ENCODE assay signal across 8 mouse cellular contexts in the genomic region with DNA sequence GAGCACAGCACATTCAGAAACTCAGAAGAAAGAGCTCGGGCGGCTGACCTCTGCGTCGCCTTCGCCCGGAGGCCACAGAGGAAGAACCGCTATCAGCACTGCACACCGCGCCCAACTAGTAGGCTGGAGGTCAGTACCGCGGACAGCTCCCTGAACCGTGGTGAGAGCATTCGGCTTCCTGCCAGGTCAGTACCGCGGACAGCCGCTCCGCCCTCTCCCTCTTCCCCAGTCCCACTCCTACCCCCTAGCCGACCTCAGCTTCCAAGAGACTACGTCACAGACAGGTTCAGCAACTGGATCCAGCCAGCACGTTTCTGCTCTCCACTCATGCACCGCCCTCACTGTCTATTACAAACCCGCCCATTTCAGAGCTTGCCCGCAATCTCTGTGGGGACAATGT. TPM values are rescaled to one million over a fixed set of nuclear protein-coding genes. Genes with fewer than 3 reads are reported as not detected.
DNase-seq lines count a peak whose midpoint lies in the region; ATAC-seq and TF ChIP-seq lines count a peak whose summit lies in the region.

No protein-coding gene starts in this region.

- peak; percentile 31 to 62 for DNase-seq in frontal cortex, postnatal 10 days (ENCODE audit: low spot score in 2 of 2)
- peak; percentile 31 to 66 for DNase-seq in cerebellum, postnatal 25 days
- peak; percentile 42 for DNase-seq in gonadal fat pad, adult 2 months (ENCODE audit: low read depth)
- DNase-seq in kidney, adult 8-10 months, result peak; percentile 79 to 94
- DNase-seq in thymus, adult 18-20 months, result peak; percentile 42 to 48

- 2% methylated on average over 23 of the region's 23 CpGs for WGBS in limb, embryonic 13.5 days

- no peaks in the 10 kb centered on the region for H3K79me2 ChIP-seq in myocyte (ENCODE audit: control insufficient read depth, insufficient read depth)

- H3K4me3 ChIP-seq in limb, embryonic 13.5 days, result no peak overlapping the region
- H3K4me3 ChIP-seq in myocyte, result no peak overlapping the region

- H3K9ac ChIP-seq in limb, embryonic 13.5 days, result no peak overlapping the region

- H3K27me3 ChIP-seq in limb, embryonic 13.5 days, result peaks cover 97% of the 10 kb centered on the region
- H3K27me3 ChIP-seq in myocyte (ENCODE audit: control insufficient read depth, insufficient read depth, insufficient read length), result peaks cover 63% of the 10 kb centered on the region

- no peaks in the 10 kb centered on the region for H3K36me3 ChIP-seq in limb, embryonic 13.5 days
- H3K36me3 ChIP-seq in myocyte (ENCODE audit: control insufficient read depth, insufficient read depth), result no peaks in the 10 kb centered on the region

- no peak overlapping the region for H3K4me2 ChIP-seq in limb, embryonic 13.5 days (replicated peaks)
- no peak overlapping the region for H3K4me2 ChIP-seq in myocyte (ENCODE audit: low read depth)

- H3K9me3 ChIP-seq in limb, embryonic 13.5 days, result no peaks in the 10 kb centered on the region

- no peak overlapping the region for H3ac ChIP-seq in myocyte (ENCODE audit: control insufficient read depth, insufficient read length)

- H3K4me1 ChIP-seq in limb, embryonic 13.5 days, result peaks cover 20% of the 10 kb centered on the region

- no peak overlapping the region for H3K27ac ChIP-seq in limb, embryonic 13.5 days

- no peak for ATAC-seq in frontal cortex, adult (ENCODE audit: low TSS enrichment)
- ATAC-seq in limb, embryonic 13.5 days (ENCODE audit: low FRiP score, low read depth), result peak; percentile 90

- TF ChIP-seq POLR2A in myocyte (IDR thresholded peaks at IDR 0.05; ENCODE audit: insufficient read length, low read depth), result no peak

TF ChIP-seq in myocyte, 11 proteins besides CTCF, POLR2A, EP300 and RAD21:
- TF ChIP-seq MYOG (IDR thresholded peaks at IDR 0.05; ENCODE audit: control insufficient read depth in 1 of 3, insufficient read depth in 1 of 3, insufficient read length in 2 of 3, low read depth in 2 of 3) (peak in 1 of 3 experiments; percentile 33), REST (IDR thresholded peaks at IDR 0.05; ENCODE audit: insufficient read depth, insufficient read length) (peak; percentile 99), MAX (IDR thresholded peaks at IDR 0.05; ENCODE audit: low read depth) (peak; percentile 9), MYOD1 (IDR thresholded peaks at IDR 0.05; ENCODE audit: control insufficient read depth in 1 of 3, insufficient read length in 2 of 3, low read depth in 2 of 3) (peak in 1 of 3 experiments; percentile 19), USF1 (IDR thresholded peaks at IDR 0.05; ENCODE audit: low read depth) (no peak)

RNA-seq across cellular contexts. Expression of gene Nkx1-1, which starts 4.4 kb away (rescaled TPM):
- not detected in 2 replicates for polyA plus RNA-seq in gonadal fat pad, adult 2 months (2012; rRNA removed)
- polyA plus RNA-seq in limb, embryonic 13.5 days (2015; fragmentation: Nextera tagmentation; extraction: Ambion mirVana), result not detected in 2 replicates
- not detected for polyA plus RNA-seq in myocyte (2012; fragmentation: generic; extraction: Trizol)

RNA-seq across cellular contexts. Expression of gene Uvssa, which starts 59.9 kb away (rescaled TPM):
- polyA plus RNA-seq in gonadal fat pad, adult 2 months (2012; rRNA removed), result 8.7 and 8.8 TPM in 2 replicates
- polyA plus RNA-seq in limb, embryonic 13.5 days (2015; fragmentation: Nextera tagmentation; extraction: Ambion mirVana), result 13.1 and 13.9 TPM in 2 replicates
- polyA plus RNA-seq in myocyte (2012; fragmentation: generic; extraction: Trizol), result 1.6 TPM
